Mouse (Mus musculus) neutrophil, adult 5-6 weeks (primary cell): ENCODE measurements around the gene Adamtsl1. TPM values are rescaled to one million over a fixed set of nuclear protein-coding genes. Genes with fewer than 3 reads are reported as not detected.

Experiments
- ATAC-seq: fragments of 151-379, 151-347 bp; 2 replicates; pipeline ENCODE4 v1.8.0; 2017; ENCODE audit warnings: mild to moderate bottlenecking, moderate TSS enrichment; ENCODE audit not compliant: insufficient number of reproducible peaks, poor library complexity, low FRiP score, severe bottlenecking; ENCODE audit errors: extremely low read depth
- total RNA-seq: library from RNA; stranded (forward); fragments of 200-1000 nt; gene quantifications from 2 replicates; pipeline ENCODE4 v1.2.3, GENCODE M21; 2017

The Adamtsl1 gene
- total RNA-seq, 1 experiment from 2014 or later = not detected

GRCm38 (mm10) chr4:85629381-85629780, 115.4 kb downstream of the Adamtsl1 start:
- ATAC-seq = no peak

GRCm38 (mm10) chr4:85669271-85669670, 155.3 kb downstream of the Adamtsl1 start:
- ATAC-seq = no peak

GRCm38 (mm10) chr4:85669735-85670134, 155.8 kb downstream of the Adamtsl1 start:
- ATAC-seq = no peak

- ATAC-seq = no peak
Measured at GRCm38 (mm10) chr4:85672290-85672689, 158.3 kb downstream of the Adamtsl1 start.

- no peak for ATAC-seq
Measured at GRCm38 (mm10) chr4:85677621-85678020, 163.6 kb downstream of the Adamtsl1 start.

- no peak for ATAC-seq
Measured at GRCm38 (mm10) chr4:85686160-85686559, 172.2 kb downstream of the Adamtsl1 start.

GRCm38 (mm10) chr4:85695237-85695636, 181.3 kb downstream of the Adamtsl1 start:
- ATAC-seq = no peak

- no peak for ATAC-seq
Measured at GRCm38 (mm10) chr4:85707352-85708057, 193.5 kb downstream of the Adamtsl1 start.

- ATAC-seq = no peak
Measured at GRCm38 (mm10) chr4:85709636-85710035, 195.7 kb downstream of the Adamtsl1 start.

GRCm38 (mm10) chr4:85724999-85725398, 211.0 kb downstream of the Adamtsl1 start:
- ATAC-seq = no peak

GRCm38 (mm10) chr4:85727731-85728130, 213.8 kb downstream of the Adamtsl1 start:
- no peak for ATAC-seq

GRCm38 (mm10) chr4:85728416-85728815, 214.4 kb downstream of the Adamtsl1 start:
- ATAC-seq = no peak

- ATAC-seq = no peak
Measured at GRCm38 (mm10) chr4:85740478-85740877, 226.5 kb downstream of the Adamtsl1 start.

GRCm38 (mm10) chr4:85741825-85742391, 227.9 kb downstream of the Adamtsl1 start:
- no peak for ATAC-seq

GRCm38 (mm10) chr4:85743427-85743826, 229.5 kb downstream of the Adamtsl1 start:
- ATAC-seq = no peak

GRCm38 (mm10) chr4:85762684-85763083, 248.7 kb downstream of the Adamtsl1 start:
- no peak for ATAC-seq

- no peak for ATAC-seq
Measured at GRCm38 (mm10) chr4:85763161-85764014, 249.4 kb downstream of the Adamtsl1 start.

GRCm38 (mm10) chr4:85764015-85764450, 250.1 kb downstream of the Adamtsl1 start:
- no peak for ATAC-seq

GRCm38 (mm10) chr4:85764476-85764875, 250.5 kb downstream of the Adamtsl1 start:
- no peak for ATAC-seq

- ATAC-seq = no peak
Measured at GRCm38 (mm10) chr4:85767666-85768065, 253.7 kb downstream of the Adamtsl1 start.
